Mouse (Mus musculus) heart, postnatal 14 days (tissue): ENCODE data around the gene Tap1. TPM values are rescaled to one million over a fixed set of nuclear protein-coding genes. Genes with fewer than 3 reads are reported as not detected.

Experiments
- DNase-seq, 2 experiments: peaks; one replicate each; pipeline ENCODE4 v3.0.0; 2021 to 2022
- intact Hi-C: fragments of 180-260 bp; cut with DNase I; formaldehyde crosslinking; loops from one replicate; pipeline ENCODE4 v1.15.1; 2025
- total RNA-seq, 2 experiments: library from RNA; stranded (reverse); gene quantifications; 2 replicates each; pipeline ENCODE4 v1.2.3; 2021

Gene Tap1
- total RNA-seq, 2 experiments from 2014 or later: 5.4 to 5.5 TPM

GRCm38 (mm10) chr17:34174075-34174474, 13.3 kb upstream of the Tap1 start:
- no peak for DNase-seq
- intact Hi-C loops: loop anchor here (10.0 kb wide), 2 partner anchors 141 to 231 kb away; no protein-coding TSS in a partner anchor

GRCm38 (mm10) chr17:34177179-34177578, 10.2 kb upstream of the Tap1 start:
- intact Hi-C loops: loop anchor here (10.0 kb wide), 2 partner anchors 138 to 228 kb away; no protein-coding TSS in a partner anchor
- DNase-seq: no peak

- intact Hi-C loops: loop anchor here (10.0 kb wide), 2 partner anchors 136 to 226 kb away; no protein-coding TSS in a partner anchor
- DNase-seq: no peak
Observed at GRCm38 (mm10) chr17:34179019-34179418, 8.3 kb upstream of the Tap1 start.

GRCm38 (mm10) chr17:34179913-34180859, 7.2 kb upstream of the Tap1 start:
- intact Hi-C loops: loop anchor here (10.0 kb wide), 2 partner anchors 135 to 225 kb away; no protein-coding TSS in a partner anchor
- DNase-seq: no peak

DNA sequence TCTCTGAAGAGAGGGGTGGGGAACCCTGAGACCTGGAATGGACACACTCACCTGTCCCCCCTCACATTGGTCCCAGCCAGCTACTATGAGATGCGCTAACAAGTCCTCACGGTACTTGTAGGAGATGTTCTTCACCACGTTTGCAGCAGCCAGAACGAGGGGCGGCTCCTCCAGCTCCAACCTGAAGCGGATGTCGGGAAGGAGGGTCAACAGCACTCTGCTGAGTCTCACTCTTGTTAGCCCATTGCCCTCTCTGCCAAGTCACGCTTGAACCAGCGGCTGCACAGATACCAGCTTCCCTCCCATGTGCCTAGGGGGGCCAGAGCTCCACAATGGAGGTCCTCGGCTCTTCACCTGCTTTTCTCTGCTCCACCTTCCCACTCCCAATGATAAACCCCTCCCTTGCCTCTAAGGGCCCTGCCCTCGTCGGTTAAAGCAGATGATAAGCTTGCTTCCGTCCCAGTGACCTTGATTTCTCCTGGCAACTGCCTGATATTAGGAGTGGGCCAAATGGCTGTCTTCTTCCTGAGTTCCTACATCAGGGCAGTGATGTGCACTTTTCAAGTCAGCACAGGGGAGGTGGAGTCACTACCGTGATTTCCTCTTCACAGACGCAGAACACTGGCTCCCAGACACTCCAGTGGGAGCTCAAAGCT, 3.7 kb upstream of the Tap1 start:
- intact Hi-C loops: no loop called here
- no peak for DNase-seq

GRCm38 (mm10) chr17:34185526-34185925, 1.8 kb upstream of the Tap1 start:
- no peak for DNase-seq
- intact Hi-C loops: no loop called here

DNA sequence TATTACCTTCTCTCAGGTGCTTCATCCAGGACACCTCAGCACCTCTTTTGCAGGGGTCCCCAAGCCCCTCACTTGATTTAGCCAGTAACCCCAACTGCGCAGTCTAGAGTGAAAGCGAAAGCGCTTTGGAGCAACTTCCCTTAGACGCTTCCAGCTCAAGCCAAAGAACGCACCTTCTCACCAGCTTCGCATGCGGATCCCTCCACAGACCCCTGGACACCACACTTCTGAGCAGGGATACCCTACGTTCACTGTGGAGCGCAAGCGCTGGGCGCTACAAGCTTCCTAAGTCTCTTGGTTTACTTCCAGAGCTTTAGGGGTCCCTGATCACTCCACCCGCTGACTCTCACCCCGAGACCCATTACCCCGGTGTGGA, 480 bp upstream of the Tap1 start:
- intact Hi-C loops: loop anchor here (2.0 kb wide), 1 partner anchor 18 kb away; no protein-coding TSS in a partner anchor
- DNase-seq: no peak

DNA sequence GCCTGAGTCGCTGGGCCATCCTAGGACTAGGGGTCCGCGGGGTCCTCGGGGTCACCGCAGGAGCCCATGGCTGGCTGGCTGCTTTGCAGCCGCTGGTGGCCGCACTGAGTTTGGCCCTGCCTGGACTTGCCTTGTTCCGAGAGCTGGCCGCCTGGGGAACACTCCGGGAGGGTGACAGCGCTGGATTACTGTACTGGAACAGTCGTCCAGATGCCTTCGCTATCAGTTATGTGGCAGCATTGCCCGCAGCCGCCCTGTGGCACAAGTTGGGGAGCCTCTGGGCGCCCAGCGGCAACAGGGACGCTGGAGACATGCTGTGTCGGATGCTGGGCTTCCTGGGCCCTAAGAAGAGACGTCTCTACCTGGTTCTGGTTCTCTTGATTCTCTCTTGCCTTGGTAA, 657 bp downstream of the Tap1 start:
- intact Hi-C loops: no loop called here
- peak; percentile 33 to 57 for DNase-seq

DNA sequence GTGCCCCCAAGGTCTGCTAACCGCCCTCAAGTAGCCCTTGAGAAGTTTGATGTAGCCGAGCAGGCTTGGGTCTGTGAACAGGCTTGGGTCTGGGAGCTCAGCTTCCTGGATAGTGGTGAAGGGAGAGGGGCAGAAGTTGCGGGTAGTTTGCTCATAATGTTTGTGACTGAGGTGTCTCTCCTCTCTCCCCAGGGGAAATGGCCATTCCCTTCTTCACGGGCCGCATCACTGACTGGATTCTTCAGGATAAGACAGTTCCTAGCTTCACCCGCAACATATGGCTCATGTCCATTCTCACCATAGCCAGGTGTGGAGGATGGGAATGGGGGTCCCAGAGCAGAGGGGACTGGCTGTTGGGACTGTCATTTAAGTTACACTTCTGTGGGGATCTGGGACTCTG, 1.6 kb downstream of the Tap1 start:
- no peak for DNase-seq
- intact Hi-C loops: no loop called here

- intact Hi-C loops: no loop called here
- DNase-seq: no peak
Observed at GRCm38 (mm10) chr17:34192852-34193251, 5.5 kb downstream of the Tap1 start.

DNA sequence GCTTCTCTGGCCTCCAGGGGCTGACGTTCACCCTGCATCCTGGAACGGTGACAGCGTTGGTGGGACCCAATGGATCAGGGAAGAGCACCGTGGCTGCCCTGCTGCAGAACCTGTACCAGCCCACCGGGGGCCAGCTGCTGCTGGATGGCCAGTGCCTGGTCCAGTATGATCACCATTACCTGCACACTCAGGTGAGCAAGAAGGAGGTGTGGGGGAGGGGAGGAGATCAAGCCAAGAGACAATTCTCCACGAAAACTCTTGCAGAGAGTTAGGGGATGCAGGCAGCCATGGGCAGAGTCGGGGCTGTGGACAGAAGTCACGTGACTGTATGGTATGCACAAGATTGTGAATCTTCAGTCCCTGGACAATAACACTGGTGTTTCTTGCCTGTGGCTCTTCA, 6.1 kb downstream of the Tap1 start:
- no peak for DNase-seq
- intact Hi-C loops: no loop called here

DNA sequence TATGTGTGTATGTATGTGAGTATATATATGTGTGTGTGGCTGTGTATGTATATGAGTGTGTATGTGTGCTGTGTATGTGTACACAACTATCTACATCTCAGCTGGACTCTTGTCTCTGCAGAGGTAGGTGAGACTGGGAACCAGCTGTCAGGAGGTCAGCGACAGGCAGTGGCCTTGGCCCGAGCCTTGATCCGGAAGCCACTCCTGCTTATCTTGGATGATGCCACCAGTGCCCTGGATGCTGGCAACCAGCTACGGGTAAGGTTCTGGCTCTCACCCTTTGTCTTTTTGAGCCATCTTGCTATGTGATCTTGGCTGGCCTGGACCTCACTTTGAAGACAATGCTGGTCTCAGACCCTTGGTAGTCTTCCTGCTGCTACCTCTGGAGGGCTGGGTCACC, 7.4 kb downstream of the Tap1 start:
- no peak for DNase-seq

DNA sequence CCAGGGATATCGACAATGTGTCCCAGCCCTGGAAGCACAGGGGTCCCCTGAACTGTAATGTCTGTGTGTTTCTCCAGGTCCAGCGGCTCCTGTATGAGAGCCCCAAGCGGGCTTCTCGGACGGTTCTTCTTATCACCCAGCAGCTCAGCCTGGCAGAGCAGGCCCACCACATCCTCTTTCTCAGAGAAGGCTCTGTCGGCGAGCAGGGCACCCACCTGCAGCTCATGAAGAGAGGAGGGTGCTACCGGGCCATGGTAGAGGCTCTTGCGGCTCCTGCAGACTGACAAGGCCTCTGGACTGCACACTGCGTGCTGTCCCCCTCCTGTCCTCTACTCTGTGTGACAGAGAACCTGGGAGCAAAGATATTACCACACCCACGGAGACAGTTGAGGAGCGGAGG, 9.1 kb downstream of the Tap1 start:
- no peak for DNase-seq
- intact Hi-C loops: no loop called here

More for the DNA sequence above, 7.4 kb downstream of the Tap1 start:
- intact Hi-C loops: no loop called here

GRCm38 (mm10) chr17:34196941-34197894, 9.9 kb downstream of the Tap1 start, which contains the start of gene Psmb8:
Psmb8 (plus strand) TSS chr17:34197721.
- intact Hi-C loops: no loop called here
- peak; percentile 89 to 93 for DNase-seq

DNA sequence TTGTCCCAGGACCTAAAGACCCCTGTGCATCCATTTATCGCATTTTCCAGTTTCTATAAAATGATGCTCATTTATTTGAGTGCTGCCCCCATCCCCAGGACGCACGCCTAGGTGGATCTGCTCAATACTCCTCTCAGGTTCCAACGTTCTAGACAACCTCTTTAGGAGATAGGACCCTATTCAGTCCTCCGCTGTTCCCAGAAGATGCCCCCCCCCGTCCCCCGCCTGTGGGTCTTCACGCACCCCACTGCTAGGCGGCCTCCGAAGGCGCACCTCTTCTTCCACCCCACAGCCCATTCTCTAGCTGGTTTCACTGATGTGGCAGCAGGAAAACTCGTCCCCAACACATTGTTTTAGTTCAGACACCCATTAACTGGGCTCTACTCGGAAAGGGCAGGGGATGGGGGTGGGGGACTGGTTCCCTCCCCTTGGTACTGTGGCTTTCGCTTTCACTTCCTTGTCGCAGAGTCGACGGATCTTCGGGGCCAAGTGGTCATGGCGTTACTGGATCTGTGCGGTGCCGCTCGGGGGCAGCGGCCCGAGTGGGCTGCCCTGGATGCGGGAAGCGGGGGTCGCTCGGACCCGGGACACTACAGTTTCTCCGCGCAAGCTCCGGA, 10.7 kb downstream of the Tap1 start:
- intact Hi-C loops: no loop called here
- peak; percentile 51 to 61 for DNase-seq

DNA sequence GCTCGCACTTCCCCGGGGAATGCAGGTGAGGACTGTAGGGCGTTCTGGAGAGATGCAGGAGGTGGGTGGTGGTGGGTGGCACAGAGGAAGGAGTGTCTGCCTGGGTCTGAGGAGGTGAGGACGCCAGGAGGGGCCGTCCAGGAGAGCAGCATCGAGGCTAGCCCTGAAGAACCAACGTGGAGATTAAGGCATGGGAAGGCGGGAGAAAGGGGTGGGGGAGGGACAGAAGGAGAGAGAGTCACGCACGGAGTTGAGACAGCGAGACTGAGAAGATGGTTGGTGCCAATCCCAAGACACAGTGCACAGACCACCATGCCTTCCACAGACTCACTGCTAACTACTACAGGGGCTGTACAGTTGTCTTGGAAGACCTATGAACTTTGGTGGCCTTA, 11.2 kb downstream of the Tap1 start:
- intact Hi-C loops: no loop called here

DNA sequence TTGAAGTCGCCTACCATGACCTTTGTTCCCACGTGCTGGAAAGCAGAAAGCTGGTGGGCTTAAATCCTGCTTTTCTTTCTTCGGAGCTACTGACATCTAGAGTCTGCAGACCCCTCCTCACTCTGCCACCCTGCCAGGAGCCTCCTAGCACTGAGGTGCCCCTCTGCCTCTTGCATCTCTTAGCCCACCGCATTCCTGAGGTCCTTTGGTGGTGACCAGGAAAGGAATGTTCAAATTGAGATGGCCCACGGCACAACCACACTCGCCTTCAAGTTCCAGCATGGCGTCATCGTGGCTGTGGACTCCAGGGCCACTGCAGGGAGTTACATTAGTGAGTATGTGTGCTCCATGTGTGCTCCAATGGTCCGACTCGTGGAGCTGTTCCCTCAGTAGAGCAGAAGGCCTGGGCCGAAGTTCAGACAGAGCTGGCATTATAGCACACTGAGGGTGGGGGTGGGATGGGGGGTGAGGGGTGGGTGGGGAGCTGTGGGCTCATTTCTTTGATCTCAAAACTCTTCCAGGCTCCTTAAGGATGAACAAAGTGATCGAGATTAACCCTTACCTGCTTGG, 11.8 kb downstream of the Tap1 start:
- no peak for DNase-seq
- intact Hi-C loops: no loop called here

More for the DNA sequence above, 11.2 kb downstream of the Tap1 start:
- no peak for DNase-seq

- no peak for DNase-seq
- intact Hi-C loops: loop anchor here (5.0 kb wide), 1 partner anchor 37 kb away; the partner anchor contains the start of gene H2-Ob
Observed at GRCm38 (mm10) chr17:34200047-34200446, 12.7 kb downstream of the Tap1 start.
